Mouse (Mus musculus) layer of hippocampus, adult 2 months (tissue): ENCODE results near the gene Col23a1. TPM values are rescaled to one million over a fixed set of nuclear protein-coding genes. Genes with fewer than 3 reads are reported as not detected.
"Not testable (repeated sequence)": the region's sequence is repeated elsewhere in the genome, so short reads cannot be mapped to it uniquely, and the experiment has no call there.

Experiments used
- DNase-seq, 2 experiments: peaks; one replicate each; pipeline ENCODE4 v3.0.0; 2022; ENCODE audit warnings: low spot score in 2 of 2
- H3K27ac ChIP-seq: fragments of 200-600 bp; 2 replicates; pipeline ENCODE4 v1.8.1; 2022
- H3K4me3 ChIP-seq: fragments of 200-600 bp; 2 replicates; pipeline ENCODE4 v1.8.1; 2022; ENCODE audit warnings: mild to moderate bottlenecking
- CTCF ChIP-seq: fragments of 200-600 bp; conservative IDR thresholded peaks from 2 replicates; pipeline ENCODE4 v1.8.1; 2022; ENCODE audit warnings: antibody characterized with exemption, mild to moderate bottlenecking, moderate library complexity
- total RNA-seq, 2 experiments: library from RNA; stranded (reverse); gene quantifications; 2 replicates each; pipeline ENCODE4 v1.2.3; 2021

Col23a1 gene
- total RNA-seq, 2 experiments from 2014 or later: 5.3 to 6.7 TPM

- Histone ChIP-seq H3K4me3 (no peak overlapping the region), H3K27ac (no peak overlapping the region)
- TF ChIP-seq CTCF: peak; percentile 35
- no peak for DNase-seq
Measured at GRCm38 (mm10) chr11:51614256-51614655, 324.5 kb downstream of the Col23a1 start.

- H3K27ac ChIP-seq: peak overlapping the region; percentile 80
- H3K4me3 ChIP-seq: peak overlapping the region; percentile 53
- DNase-seq: no peak
- TF ChIP-seq CTCF: no peak
Measured at GRCm38 (mm10) chr11:51615129-51615528, 325.4 kb downstream of the Col23a1 start.

GRCm38 (mm10) chr11:51615601-51616000 is 325.9 kb downstream of the Col23a1 start:
- H3K27ac ChIP-seq: peak overlapping the region; percentile 80
- DNase-seq: no peak
- peak overlapping the region; percentile 53 for H3K4me3 ChIP-seq

GRCm38 (mm10) chr11:51616113-51616512 is 326.4 kb downstream of the Col23a1 start:
- H3K4me3 ChIP-seq: peak overlapping the region; percentile 53; the same call in 1 of the 2 replicates
- DNase-seq, H3K27ac ChIP-seq: not testable (repeated sequence)

More at GRCm38 (mm10) chr11:51615601-51616000, 325.9 kb downstream of the Col23a1 start:
- no peak for TF ChIP-seq CTCF

- peak; percentile 78 to 79 for DNase-seq
- H3K4me3 ChIP-seq: no peak overlapping the region
- peak; percentile 90 for TF ChIP-seq CTCF
Measured at GRCm38 (mm10) chr11:51617693-51618092, 328.0 kb downstream of the Col23a1 start.

GRCm38 (mm10) chr11:51618894-51619408 is 329.2 kb downstream of the Col23a1 start:
- no peak for TF ChIP-seq CTCF
- peak overlapping the region; percentile 73 for H3K4me3 ChIP-seq
- no peak for DNase-seq
- peak overlapping the region; percentile 33; the same call in 1 of the 2 replicates for H3K27ac ChIP-seq

More at GRCm38 (mm10) chr11:51617693-51618092, 328.0 kb downstream of the Col23a1 start:
- H3K27ac ChIP-seq: no peak overlapping the region

GRCm38 (mm10) chr11:51619409-51620060 is 329.8 kb downstream of the Col23a1 start, which contains the start of gene Nhp2:
Gene Nhp2 (plus strand): TSS chr11:51619735.
- DNase-seq: peak; percentile 92 to 95
- TF ChIP-seq CTCF: no peak; the same call in 1 of the 2 replicates
- Histone ChIP-seq H3K27ac (peak within 1 kb of the TSS; percentile 76), H3K4me3 (peak within 1 kb of the TSS; percentile 73)

- Histone ChIP-seq H3K27ac (peak overlapping the region; percentile 76), H3K4me3 (peak overlapping the region; percentile 73)
- DNase-seq: no peak
- no peak for TF ChIP-seq CTCF
Measured at GRCm38 (mm10) chr11:51620084-51620483, 330.4 kb downstream of the Col23a1 start.

GRCm38 (mm10) chr11:51621776-51622175 is 332.1 kb downstream of the Col23a1 start:
- Histone ChIP-seq H3K27ac (peak overlapping the region; percentile 64; the same call in 1 of the 2 replicates), H3K4me3 (no peak overlapping the region)
- DNase-seq: no peak
- no peak for TF ChIP-seq CTCF

GRCm38 (mm10) chr11:51622971-51623491 is 333.3 kb downstream of the Col23a1 start:
- H3K4me3 ChIP-seq: no peak overlapping the region
- peak overlapping the region; percentile 64 for H3K27ac ChIP-seq
- DNase-seq: peak; percentile 43 to 74
- TF ChIP-seq CTCF: no peak

- peak overlapping the region; percentile 64 for H3K27ac ChIP-seq
- H3K4me3 ChIP-seq: no peak overlapping the region
- no peak for TF ChIP-seq CTCF
- no peak for DNase-seq
Measured at GRCm38 (mm10) chr11:51625187-51625820, 335.6 kb downstream of the Col23a1 start.

GRCm38 (mm10) chr11:51627425-51627824 is 337.7 kb downstream of the Col23a1 start:
- H3K4me3 ChIP-seq: no peak overlapping the region
- no peak for TF ChIP-seq CTCF
- no peak for DNase-seq
- peak overlapping the region; percentile 95 for H3K27ac ChIP-seq

- Histone ChIP-seq H3K27ac (peak overlapping the region; percentile 95), H3K4me3 (no peak overlapping the region)
- no peak for DNase-seq
- TF ChIP-seq CTCF: no peak
Measured at GRCm38 (mm10) chr11:51627907-51628306, 338.2 kb downstream of the Col23a1 start.
